Mouse (Mus musculus) Patski (cell line): ENCODE results near the gene Nup210l. TPM values are rescaled to one million over a fixed set of nuclear protein-coding genes. Genes with fewer than 3 reads are reported as not detected.
A peak's percentile ranks its signal among the peaks of the same experiment; 100 is the strongest.

Experiments
- ATAC-seq: fragments of 100-300 bp; one replicate; pipeline ENCODE4 v1.8.0; 2021
- CTCF ChIA-PET: fragments of 350-600 bp; sonication (Branson Sonifier 250); formaldehyde crosslinking; loops from one replicate; lab custom pipeline; 2022; ENCODE audit warnings: inconsistent platforms; lab: Charles Lee
- POLR2A ChIA-PET: fragments of 350-600 bp; sonication (Branson Sonifier 250); formaldehyde crosslinking; loops from one replicate; lab custom pipeline; 2022; ENCODE audit warnings: antibody characterized with exemption, inconsistent platforms; lab: Charles Lee
- DNase-seq: peaks from one replicate; pipeline ENCODE4 v3.0.0-alpha.2; 2011; ENCODE audit warnings: low read depth, low spot score
- H3K27me3 ChIP-seq: fragments of 371-371 bp; one replicate; pipeline ENCODE4 v1.5.1; 2021
- CTCF ChIP-seq: fragments of 100-300 bp; IDR thresholded peaks from one replicate; pipeline ENCODE4 v1.5.1; 2021
- in situ Hi-C: fragments of 300-500 bp; cut with MboI; formaldehyde crosslinking; loops from 3 replicates; pipeline ENCODE4 v1.11.1; 2018; ENCODE audit warnings: low pct_unique_long_range_greater_than_20kb, mixed read lengths
- polyA plus RNA-seq: library from polyadenylated mRNA; unstranded; gene quantifications from one replicate; pipeline ENCODE4 v1.2.3, GENCODE M21; 2021

Gene Nup210l
- polyA plus RNA-seq, 1 experiment from 2014 or later, result 0.46 TPM

DNA sequence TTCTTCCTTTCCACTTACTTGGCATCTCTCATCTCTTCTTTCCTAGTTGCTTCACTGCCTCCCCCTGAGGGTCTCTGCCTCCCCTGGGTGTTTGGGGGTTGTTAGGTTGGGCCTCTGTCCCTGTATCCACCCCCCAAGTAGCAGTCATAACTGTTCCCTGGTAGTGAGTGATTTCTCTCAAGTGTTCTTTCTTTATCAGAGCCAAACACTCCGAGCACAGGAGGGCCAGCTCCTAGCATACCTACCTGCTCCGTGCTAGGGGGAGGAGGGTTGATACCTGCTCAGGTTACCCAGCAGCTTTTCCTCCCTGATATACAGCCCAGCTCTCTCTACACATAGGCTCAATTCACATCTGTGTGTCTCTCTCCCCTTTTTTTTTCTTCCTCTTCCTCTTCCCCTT lies 15.3 kb upstream of the Nup210l start:
- in situ Hi-C loops, result no loop called here
- ChIA-PET CTCF (interaction anchor here (1.2 to 1.5 kb wide), 3 partner anchors 11 to 23 kb away, joined by 3 to 5 read pairs (median 5); no protein-coding TSS in a partner anchor), POLR2A (no interaction called here)
- TF ChIP-seq CTCF, result no peak
- no peak for ATAC-seq
- no peaks in the 10 kb centered on the region for H3K27me3 ChIP-seq
- no peak for DNase-seq

DNA sequence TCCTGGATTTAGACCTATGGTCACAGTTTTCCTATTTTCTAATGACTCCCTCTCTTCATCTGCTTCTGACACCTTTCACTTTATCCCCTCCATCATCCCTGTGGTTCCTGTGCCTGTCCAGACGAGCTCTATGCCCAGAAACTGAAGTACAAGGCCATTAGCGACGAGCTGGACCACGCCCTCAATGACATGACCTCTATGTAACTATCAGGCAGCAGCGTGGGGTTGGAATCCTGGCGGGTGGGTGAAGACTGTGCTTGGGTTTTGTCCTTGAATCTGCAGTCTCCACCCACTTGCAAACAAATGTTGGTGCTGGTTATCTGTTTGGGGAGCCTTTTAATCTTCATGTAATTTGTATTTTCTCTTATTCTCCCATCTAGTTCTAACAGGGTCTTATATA lies 13.0 kb upstream of the Nup210l start:
- no peaks in the 10 kb centered on the region for H3K27me3 ChIP-seq
- ChIA-PET POLR2A (interaction anchor here (0.9 kb wide), 1 partner anchor 9 kb away, joined by 4 read pairs; no protein-coding TSS in a partner anchor), CTCF (interaction anchor here (1.5 to 1.6 kb wide), 3 partner anchors 8 to 15 kb away, joined by 4 to 7 read pairs (median 6); no protein-coding TSS in a partner anchor)
- in situ Hi-C loops, result no loop called here
- TF ChIP-seq CTCF, result no peak
- no peak for DNase-seq
- ATAC-seq, result no peak

DNA sequence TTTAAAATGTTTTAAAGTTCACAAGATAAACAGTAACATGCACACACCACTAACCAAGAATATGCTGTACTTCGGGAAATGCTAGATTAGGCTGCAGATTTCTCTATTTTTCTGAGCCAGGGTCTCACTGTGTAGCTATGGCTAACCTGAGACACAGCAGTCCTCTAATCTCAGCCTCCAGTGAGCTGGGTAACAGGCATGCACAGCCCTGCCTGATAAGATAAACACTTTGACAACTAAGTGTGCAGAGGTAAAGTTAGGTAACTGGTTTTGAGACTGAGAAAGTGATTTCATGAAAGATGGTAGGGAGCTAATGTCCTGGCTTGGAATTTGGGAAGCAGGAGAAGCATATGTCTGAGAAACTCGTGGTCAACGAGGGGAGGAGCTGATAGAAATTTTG lies 9.5 kb upstream of the Nup210l start:
- no peaks in the 10 kb centered on the region for H3K27me3 ChIP-seq
- in situ Hi-C loops, result no loop called here
- DNase-seq (no peak), ATAC-seq (no peak)
- TF ChIP-seq CTCF, result no peak
- CTCF ChIA-PET, result interaction anchor here (0.9 to 2.9 kb wide), 3 partner anchors 13 to 18 kb away, joined by 3 to 8 read pairs (median 8); no protein-coding TSS in a partner anchor
- POLR2A ChIA-PET, result no interaction called here

DNA sequence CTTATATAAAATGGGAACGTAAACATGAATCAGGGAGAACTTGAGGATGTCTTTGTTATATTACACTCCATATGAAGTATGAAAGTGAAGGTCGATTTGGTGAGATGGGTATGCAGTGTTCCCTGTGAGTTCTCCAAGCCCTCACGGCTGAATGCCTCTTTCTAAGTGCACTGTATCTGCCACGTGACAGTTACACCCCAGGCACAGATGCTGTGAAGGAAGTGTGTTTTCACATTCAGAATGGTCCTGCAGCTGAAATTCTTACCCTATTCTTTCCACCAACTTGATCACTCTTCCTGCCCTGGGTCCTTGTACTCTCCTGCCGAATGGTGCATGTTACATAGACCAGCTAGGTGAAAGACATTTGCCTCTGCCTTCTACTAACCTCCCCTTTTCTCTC lies 6.0 kb upstream of the Nup210l start:
- in situ Hi-C loops, result no loop called here
- no peak for ATAC-seq
- POLR2A ChIA-PET, result interaction anchor here (0.6 kb wide), 1 partner anchor 1236 kb away, joined by 11 read pairs; no protein-coding TSS in a partner anchor
- TF ChIP-seq CTCF, result no peak
- no peak for DNase-seq
- no peaks in the 10 kb centered on the region for H3K27me3 ChIP-seq
- CTCF ChIA-PET, result interaction anchor here (1.0 to 1.2 kb wide), 2 partner anchors 14 to 28 kb away, joined by 3 to 4 read pairs; no protein-coding TSS in a partner anchor

DNA sequence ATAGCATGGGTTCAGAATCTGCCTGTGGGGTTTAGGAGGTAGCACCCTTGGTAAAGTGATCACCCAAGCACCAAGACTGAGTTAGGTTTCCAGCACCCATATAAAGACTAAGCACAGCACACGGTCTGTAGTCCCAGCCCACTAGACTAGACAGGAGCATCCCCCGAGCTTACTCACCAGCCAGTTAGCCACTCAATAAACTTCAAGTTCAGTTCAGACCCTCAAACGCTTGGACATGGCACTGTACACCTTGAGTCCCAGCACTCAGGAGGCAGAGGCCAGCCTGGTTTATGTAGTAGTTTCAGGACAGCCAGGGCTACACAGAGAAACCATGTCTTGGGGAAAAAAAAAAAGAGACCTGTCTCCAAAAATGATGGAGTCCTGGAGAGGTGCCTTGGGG lies 2.9 kb upstream of the Nup210l start:
- CTCF ChIA-PET, result interaction anchor here (1.4 kb wide), 1 partner anchor 12 kb away, joined by 3 read pairs; no protein-coding TSS in a partner anchor
- no peaks in the 10 kb centered on the region for H3K27me3 ChIP-seq
- no peak for ATAC-seq
- POLR2A ChIA-PET, result no interaction called here
- no peak for DNase-seq
- TF ChIP-seq CTCF, result no peak
- in situ Hi-C loops, result no loop called here

DNA sequence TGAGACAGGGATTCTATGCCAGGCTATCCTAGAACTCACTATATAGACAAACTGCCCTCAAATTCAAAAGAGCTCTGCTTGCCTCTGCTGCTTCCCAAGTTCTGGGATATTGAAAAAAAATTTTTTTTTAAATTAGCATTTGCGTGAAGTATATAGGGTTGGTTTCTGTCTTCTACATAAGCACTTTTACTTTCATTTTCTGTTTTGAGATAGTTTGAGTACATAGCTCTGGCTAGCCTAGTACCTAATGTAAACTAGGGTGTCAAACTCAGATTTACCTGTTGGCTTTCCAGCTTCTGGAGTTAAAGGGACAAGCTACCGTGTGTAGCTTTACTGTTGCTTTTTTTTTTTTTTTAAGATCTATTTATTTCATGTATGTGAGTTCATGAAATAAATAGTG lies 2.3 kb upstream of the Nup210l start:
- no peak for TF ChIP-seq CTCF
- ATAC-seq, result no peak
- H3K27me3 ChIP-seq, result no peaks in the 10 kb centered on the region
- CTCF ChIA-PET, result interaction anchor here (0.9 to 1.4 kb wide), 4 partner anchors 9 to 34 kb away, joined by 3 to 5 read pairs (median 3); no protein-coding TSS in a partner anchor
- POLR2A ChIA-PET, result interaction anchor here (0.6 to 0.7 kb wide), 2 partner anchors 16 to 17 kb away, joined by 3 to 6 read pairs; no protein-coding TSS in a partner anchor
- no peak for DNase-seq
- in situ Hi-C loops, result no loop called here

DNA sequence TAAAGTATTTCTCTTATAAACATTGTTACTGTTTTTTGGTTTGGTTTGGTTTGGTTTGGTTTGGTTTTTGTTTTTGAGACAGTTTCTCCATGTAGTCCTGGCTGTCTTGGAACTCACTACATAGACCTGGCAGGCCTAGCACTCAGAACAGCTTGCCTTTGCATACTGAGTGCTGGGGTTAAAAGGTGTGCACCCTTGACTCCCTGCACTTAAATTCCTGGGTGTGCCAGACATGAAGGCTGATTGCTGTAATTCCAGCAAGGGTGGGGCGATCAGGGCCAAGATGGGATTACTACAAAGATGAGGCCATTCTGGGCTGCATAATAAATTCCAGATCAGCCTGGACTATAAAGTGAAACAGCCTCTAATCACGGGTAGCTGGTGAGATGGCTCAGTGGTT lies 1.7 kb upstream of the Nup210l start:
- H3K27me3 ChIP-seq, result no peaks in the 10 kb centered on the region
- DNase-seq, result no peak
- no peak for ATAC-seq
- TF ChIP-seq CTCF, result no peak
- ChIA-PET CTCF (interaction anchor here (0.9 to 1.4 kb wide), 5 partner anchors 9 to 33 kb away, joined by 3 to 5 read pairs (median 3); no protein-coding TSS in a partner anchor), POLR2A (interaction anchor here (0.6 kb wide), 1 partner anchor 16 kb away, joined by 6 read pairs; no protein-coding TSS in a partner anchor)
- in situ Hi-C loops, result no loop called here

DNA sequence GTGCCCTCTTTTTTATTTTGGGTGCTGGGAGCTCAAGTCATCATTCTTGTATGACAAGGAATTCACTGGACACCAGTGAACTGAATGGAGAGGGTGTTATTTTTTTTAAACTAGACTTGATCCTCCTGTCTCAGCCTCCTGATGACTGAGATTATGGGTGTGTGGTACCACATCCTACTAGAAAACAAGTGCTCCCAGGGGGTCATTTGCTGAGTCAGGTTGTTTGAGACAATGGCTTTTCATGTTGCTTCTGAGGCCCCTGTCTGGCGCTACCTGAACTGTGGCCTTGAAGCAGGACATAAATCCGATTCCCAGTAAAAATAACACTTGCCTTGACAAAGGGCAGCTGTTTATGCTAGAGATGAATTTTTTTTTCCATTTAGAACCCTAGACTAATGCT lies 756 bp upstream of the Nup210l start:
- POLR2A ChIA-PET, result no interaction called here
- DNase-seq (no peak), ATAC-seq (no peak)
- in situ Hi-C loops, result no loop called here
- no peak for TF ChIP-seq CTCF
- CTCF ChIA-PET, result interaction anchor here (1.1 kb wide), 1 partner anchor 26 kb away, joined by 3 read pairs; no protein-coding TSS in a partner anchor
- H3K27me3 ChIP-seq, result no peaks in the 10 kb centered on the region

DNA sequence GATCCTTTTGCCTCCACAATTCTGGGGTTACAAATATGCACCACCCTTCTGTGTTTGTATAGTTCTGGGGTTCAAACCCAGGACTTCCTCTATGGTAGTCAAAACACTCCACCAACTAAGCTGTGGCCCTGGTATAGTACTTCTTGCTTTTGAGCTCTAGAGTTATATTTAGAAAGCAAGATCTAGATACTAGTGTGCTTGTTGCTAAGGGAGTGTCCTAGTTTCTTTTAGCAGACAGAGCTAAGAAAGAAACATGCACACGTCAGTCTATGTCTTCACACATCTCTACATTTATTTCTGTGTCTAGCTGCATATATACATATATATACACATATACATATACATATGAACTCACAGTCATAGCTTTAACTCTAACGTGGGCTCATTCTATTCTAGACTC lies 7.8 kb downstream of the Nup210l start:
- in situ Hi-C loops, result no loop called here
- ChIA-PET CTCF (interaction anchor here (0.6 to 4.7 kb wide), 3 partner anchors 11 to 58 kb away, joined by 3 to 17 read pairs (median 3); no protein-coding TSS in a partner anchor), POLR2A (interaction anchor here (0.6 kb wide), 2 partner anchors 18 to 108 kb away, joined by 4 to 6 read pairs; no protein-coding TSS in a partner anchor)
- ATAC-seq, result no peak
- no peak for DNase-seq
- TF ChIP-seq CTCF, result no peak
- no peaks in the 10 kb centered on the region for H3K27me3 ChIP-seq

DNA sequence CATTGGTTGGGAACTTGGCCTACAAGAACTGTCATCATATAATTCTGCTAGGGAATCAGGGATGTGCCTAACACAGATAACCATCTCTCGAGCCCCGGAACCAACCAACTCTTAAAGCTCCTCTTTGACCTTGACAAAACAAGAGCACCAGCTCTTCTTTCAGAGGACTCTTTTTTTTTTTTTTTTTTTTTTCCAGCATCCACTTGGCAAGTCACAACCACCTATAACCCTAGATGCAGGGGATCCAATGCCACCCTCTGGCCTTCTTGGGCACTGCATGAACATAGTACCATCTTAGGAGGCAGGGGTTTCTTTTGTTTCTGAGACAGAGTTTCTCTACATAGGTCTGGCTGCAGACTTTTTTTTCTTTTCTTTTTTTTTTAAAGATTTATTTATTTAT lies 10.4 kb downstream of the Nup210l start:
- ATAC-seq, result no peak
- POLR2A ChIA-PET, result interaction anchor here (0.6 kb wide), 2 partner anchors 83 to 414 kb away, joined by 3 read pairs; no protein-coding TSS in a partner anchor
- CTCF ChIA-PET, result interaction anchor here (1.1 to 4.7 kb wide), 3 partner anchors 8 to 161 kb away, joined by 3 to 17 read pairs (median 3); no protein-coding TSS in a partner anchor
- no peaks in the 10 kb centered on the region for H3K27me3 ChIP-seq
- peak; percentile 38 for TF ChIP-seq CTCF
- no peak for DNase-seq
- in situ Hi-C loops, result no loop called here

DNA sequence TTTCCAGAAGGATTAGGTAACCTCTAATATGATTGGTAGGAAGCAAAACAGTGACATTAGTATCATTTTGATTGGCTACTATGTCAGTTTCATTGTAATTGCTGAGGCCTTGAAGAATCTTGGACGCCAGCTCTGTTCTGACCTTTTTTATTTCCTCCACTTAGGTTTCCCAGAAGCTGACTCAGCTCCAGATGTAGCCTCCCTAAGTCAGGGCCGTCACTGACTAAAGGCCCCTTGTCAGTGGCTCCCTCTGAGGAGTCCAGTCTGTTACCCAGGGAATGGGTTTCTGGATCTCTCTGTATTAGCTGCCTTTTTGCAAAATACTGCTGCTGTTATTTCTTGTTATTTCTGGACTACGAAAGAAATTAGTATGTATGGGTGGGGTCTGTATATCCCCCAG lies 11.6 kb downstream of the Nup210l start:
- no peak for TF ChIP-seq CTCF
- DNase-seq (no peak), ATAC-seq (no peak)
- no peaks in the 10 kb centered on the region for H3K27me3 ChIP-seq
- in situ Hi-C loops, result no loop called here
- ChIA-PET CTCF (interaction anchor here (0.8 to 1.4 kb wide), 3 partner anchors 19 to 162 kb away, joined by 3 read pairs; no protein-coding TSS in a partner anchor), POLR2A (interaction anchor here (1.2 kb wide), 1 partner anchor 16 kb away, joined by 3 read pairs; no protein-coding TSS in a partner anchor)
